Mouse (Mus musculus): ENCODE results near the gene Nipbl. TPM values are rescaled to one million over a fixed set of nuclear protein-coding genes. Genes with fewer than 3 reads are reported as not detected.

Gene Nipbl
- polyA plus RNA-seq, 1 experiment from 2014 or later, result 15.4 TPM

DNA sequence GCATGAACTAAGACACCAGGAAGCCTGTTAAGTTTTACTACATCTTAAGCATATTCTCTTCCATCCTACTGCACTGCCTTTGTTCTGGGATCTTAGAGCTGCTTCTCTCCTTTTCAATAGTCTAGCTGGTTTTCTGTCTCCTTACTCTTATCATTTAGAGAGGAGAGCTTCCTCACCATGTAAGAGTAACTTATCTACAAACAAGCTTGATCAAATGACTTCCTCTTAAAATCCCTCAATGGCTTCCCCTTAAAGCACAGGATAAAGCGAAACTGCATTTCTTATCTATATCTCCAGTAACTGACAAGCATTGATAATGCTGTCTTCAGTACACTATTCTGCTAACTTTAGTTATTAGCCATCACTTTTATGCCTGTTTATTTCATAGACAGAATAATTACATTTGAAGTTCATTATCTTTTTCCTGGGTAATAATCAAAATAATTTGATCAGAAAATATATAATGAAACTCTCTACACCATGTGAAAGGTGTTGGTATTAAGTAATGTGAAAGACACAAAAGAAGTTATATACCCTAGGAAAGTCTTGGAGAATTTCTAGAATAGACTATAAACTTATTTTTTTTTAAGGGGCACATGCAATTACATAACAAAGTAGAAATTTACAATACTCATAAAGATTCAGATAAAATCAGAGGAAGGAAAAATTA is 33.0 kb downstream of the Nipbl start:
- no peak overlapping the region for H3K27ac ChIP-seq
- no peak overlapping the region for H3K4me2 ChIP-seq
- no peak overlapping the region for H3K4me3 ChIP-seq
- no peaks in the 10 kb centered on the region for H3K36me3 ChIP-seq (replicated peaks)
- no peaks in the 10 kb centered on the region for H3K27me3 ChIP-seq (replicated peaks)
- WGBS, result 95% methylated on average over 1 of the region's 1 CpGs
- no peaks in the 10 kb centered on the region for H3K9me3 ChIP-seq
- H3K9ac ChIP-seq, result no peak overlapping the region
- H3K4me1 ChIP-seq, result no peaks in the 10 kb centered on the region
- ATAC-seq (replicated peaks), result no peak

DNA sequence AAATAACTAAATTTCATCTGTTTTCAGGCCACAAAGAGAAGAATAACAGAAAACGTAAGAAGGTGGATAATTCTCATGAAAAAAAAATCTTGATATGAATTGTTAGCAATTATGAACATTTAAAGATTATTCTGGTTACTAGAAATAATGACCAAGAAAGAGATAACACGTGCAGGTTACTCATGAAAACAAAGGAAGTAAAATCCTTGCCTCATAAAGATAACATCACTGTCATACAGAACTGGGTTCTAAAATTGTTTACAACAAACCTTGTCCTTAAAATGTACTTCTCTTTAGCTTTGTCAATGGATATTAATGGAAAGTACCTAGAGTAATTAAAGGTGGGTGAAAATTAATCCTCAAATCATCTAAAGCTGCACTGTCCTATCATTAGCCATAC is 37.2 kb downstream of the Nipbl start:
- no peaks in the 10 kb centered on the region for H3K9me3 ChIP-seq
- no peaks in the 10 kb centered on the region for H3K4me1 ChIP-seq
- no peak for ATAC-seq (replicated peaks)
- no peaks in the 10 kb centered on the region for H3K36me3 ChIP-seq (replicated peaks)
- H3K27me3 ChIP-seq (replicated peaks), result no peaks in the 10 kb centered on the region
- H3K4me2 ChIP-seq, result no peak overlapping the region
- H3K27ac ChIP-seq, result no peak overlapping the region
- no peak overlapping the region for H3K9ac ChIP-seq
- H3K4me3 ChIP-seq, result no peak overlapping the region
- whole genome bisulfite sequencing, result 91% methylated on average over 2 of the region's 2 CpGs

GRCm38 (mm10) chr15:8406219-8406618 is 38.0 kb downstream of the Nipbl start:
- H3K4me2 ChIP-seq, result no peak overlapping the region
- H3K36me3 ChIP-seq (replicated peaks), result no peaks in the 10 kb centered on the region
- H3K9ac ChIP-seq, result no peak overlapping the region
- no peaks in the 10 kb centered on the region for H3K9me3 ChIP-seq
- no peak overlapping the region for H3K27ac ChIP-seq
- WGBS, result 95% methylated on average over 2 of the region's 2 CpGs
- no peaks in the 10 kb centered on the region for H3K4me1 ChIP-seq
- ATAC-seq (replicated peaks), result no peak
- H3K27me3 ChIP-seq (replicated peaks), result no peaks in the 10 kb centered on the region
- H3K4me3 ChIP-seq, result no peak overlapping the region

DNA sequence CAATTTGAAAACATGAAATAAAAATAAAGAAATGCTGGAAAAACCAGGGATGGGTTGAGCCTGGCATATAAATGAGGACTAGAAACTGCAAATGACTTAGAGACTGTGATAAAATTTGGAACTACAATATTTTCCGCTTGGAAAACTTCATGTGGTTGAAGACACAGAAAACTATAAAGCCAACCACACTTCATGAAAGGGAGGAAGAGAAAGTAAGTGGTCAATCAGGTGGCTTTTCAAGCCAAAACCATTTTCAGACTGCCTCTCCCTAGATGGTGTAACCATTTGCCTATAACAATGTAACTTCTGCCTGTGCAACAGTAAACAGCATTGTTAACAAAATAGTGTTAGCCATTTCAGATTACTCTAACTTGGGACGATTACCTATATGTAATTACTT is 41.7 kb downstream of the Nipbl start:
- H3K27ac ChIP-seq, result no peak overlapping the region
- H3K9ac ChIP-seq, result no peak overlapping the region
- H3K4me1 ChIP-seq, result no peaks in the 10 kb centered on the region
- no peak overlapping the region for H3K4me2 ChIP-seq
- H3K9me3 ChIP-seq, result no peaks in the 10 kb centered on the region
- H3K27me3 ChIP-seq (replicated peaks), result no peaks in the 10 kb centered on the region
- ATAC-seq (replicated peaks), result no peak
- WGBS, result 94% methylated on average over 2 of the region's 2 CpGs
- no peak overlapping the region for H3K4me3 ChIP-seq
- no peaks in the 10 kb centered on the region for H3K36me3 ChIP-seq (replicated peaks)

GRCm38 (mm10) chr15:8401536-8401935 is 42.7 kb downstream of the Nipbl start:
- H3K27ac ChIP-seq, result no peak overlapping the region
- H3K27me3 ChIP-seq (replicated peaks), result no peaks in the 10 kb centered on the region
- H3K9ac ChIP-seq, result no peak overlapping the region
- no peaks in the 10 kb centered on the region for H3K4me1 ChIP-seq
- no peak overlapping the region for H3K4me3 ChIP-seq
- no peak overlapping the region for H3K4me2 ChIP-seq
- ATAC-seq (replicated peaks), result 0 out of 2 replicates have a peak, but pooled peaks have one; percentile 27
- WGBS, result 97% methylated on average over 2 of the region's 2 CpGs
- H3K36me3 ChIP-seq (replicated peaks), result no peaks in the 10 kb centered on the region
- no peaks in the 10 kb centered on the region for H3K9me3 ChIP-seq

- Histone ChIP-seq H3K4me2 (no peak overlapping the region), H3K36me3 (replicated peaks) (no peaks in the 10 kb centered on the region), H3K4me1 (no peaks in the 10 kb centered on the region), H3K4me3 (no peak overlapping the region), H3K9ac (no peak overlapping the region), H3K9me3 (no peaks in the 10 kb centered on the region), H3K27ac (no peak overlapping the region), H3K27me3 (replicated peaks) (no peaks in the 10 kb centered on the region)
- 84% methylated on average over 3 of the region's 3 CpGs for WGBS
- no peak for ATAC-seq (replicated peaks)
Measured at GRCm38 (mm10) chr15:8391764-8392163, 52.5 kb downstream of the Nipbl start.

DNA sequence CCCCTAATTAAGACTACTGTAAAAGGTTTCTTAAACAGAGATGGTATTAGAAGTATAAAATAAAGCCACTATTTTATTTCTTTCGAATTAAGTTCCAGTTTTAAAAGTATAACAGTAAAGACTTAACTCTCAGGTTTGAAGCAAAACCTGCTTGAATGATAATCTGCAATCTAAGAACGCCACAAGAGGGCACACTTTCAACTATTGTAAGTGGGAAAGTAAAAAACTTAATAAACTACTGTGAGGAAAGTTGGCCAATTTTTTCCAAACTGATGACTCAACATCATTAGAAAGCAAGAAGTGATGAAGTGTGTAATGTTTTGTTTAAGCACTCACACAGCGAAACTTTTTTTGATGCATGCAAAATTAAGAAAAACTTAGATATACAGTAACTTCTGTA is 62.0 kb downstream of the Nipbl start:
- no peak for ATAC-seq (replicated peaks)
- no peaks in the 10 kb centered on the region for H3K9me3 ChIP-seq
- no peak overlapping the region for H3K9ac ChIP-seq
- H3K27ac ChIP-seq, result no peak overlapping the region
- H3K36me3 ChIP-seq (replicated peaks), result no peaks in the 10 kb centered on the region
- 71% methylated on average over 3 of the region's 3 CpGs for WGBS
- H3K4me2 ChIP-seq, result no peak overlapping the region
- no peaks in the 10 kb centered on the region for H3K27me3 ChIP-seq (replicated peaks)
- H3K4me1 ChIP-seq, result no peaks in the 10 kb centered on the region
- no peak overlapping the region for H3K4me3 ChIP-seq

- Histone ChIP-seq H3K27ac (no peak overlapping the region), H3K9me3 (no peaks in the 10 kb centered on the region), H3K36me3 (replicated peaks) (peaks cover 9% of the 10 kb centered on the region; the same call in 1 of the 2 replicates), H3K9ac (no peak overlapping the region), H3K4me3 (no peak overlapping the region), H3K4me2 (no peak overlapping the region), H3K27me3 (replicated peaks) (no peaks in the 10 kb centered on the region), H3K4me1 (no peaks in the 10 kb centered on the region)
- no peak for ATAC-seq (replicated peaks)
- WGBS, result 93% methylated on average over 1 of the region's 1 CpGs
Measured at GRCm38 (mm10) chr15:8375657-8376056, 68.6 kb downstream of the Nipbl start.

DNA sequence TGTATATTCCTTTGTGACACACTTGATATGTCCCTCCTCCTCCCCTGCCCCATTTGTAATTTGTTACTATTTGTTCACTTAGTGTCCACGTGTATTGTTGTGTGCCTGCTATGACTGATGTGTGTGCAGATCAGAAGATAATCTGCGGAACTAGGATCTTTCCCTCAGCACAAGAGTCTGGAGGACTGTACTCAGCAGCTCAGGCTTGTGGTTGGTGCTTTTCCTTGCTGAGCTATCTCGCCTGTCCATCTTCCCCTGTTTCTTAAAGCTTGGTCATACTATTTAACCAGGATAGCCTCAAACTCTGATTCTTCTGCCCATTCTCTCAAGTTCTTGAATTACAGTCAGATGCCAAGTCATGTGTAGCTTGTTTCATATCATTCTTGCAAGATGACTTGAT is 69.5 kb downstream of the Nipbl start:
- no peak for ATAC-seq (replicated peaks)
- 80% methylated on average over 3 of the region's 3 CpGs for WGBS

DNA sequence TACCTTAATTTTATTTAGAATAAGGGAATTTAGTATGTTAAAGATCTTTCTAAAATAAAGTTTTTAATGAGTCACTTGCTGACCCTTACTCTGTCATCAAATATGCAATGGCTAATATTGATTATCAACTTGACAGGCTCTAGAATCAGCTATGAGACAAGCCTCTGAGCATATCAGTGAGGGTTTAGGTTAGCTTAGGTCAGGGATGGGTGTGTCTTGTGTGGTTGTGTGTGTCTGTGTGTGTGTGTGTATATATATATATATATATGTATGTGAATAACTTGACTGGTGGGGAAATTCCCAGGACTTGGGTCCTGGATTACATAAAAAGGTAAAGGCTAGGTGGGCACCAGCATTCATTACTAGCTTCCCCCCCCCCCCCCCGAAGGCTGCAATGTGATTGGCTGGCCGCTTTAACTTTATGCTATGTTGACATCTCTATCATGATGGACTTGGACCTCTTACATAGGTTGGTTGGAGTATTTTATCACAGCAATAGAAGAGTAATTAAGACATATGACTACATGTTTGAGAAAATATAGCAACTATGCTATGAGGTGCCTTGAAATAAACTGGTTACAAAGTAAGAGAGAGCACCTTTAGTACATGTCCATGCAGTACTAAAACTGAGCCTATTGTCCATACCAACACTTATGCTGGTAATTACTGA is 97.0 kb downstream of the Nipbl start:
- Histone ChIP-seq H3K9me3 (no peaks in the 10 kb centered on the region), H3K9ac (no peak overlapping the region), H3K4me3 (no peak overlapping the region), H3K4me1 (no peaks in the 10 kb centered on the region), H3K36me3 (replicated peaks) (0 out of 2 replicates have a peak, but pooled peaks cover 5% of the 10 kb centered on the region), H3K27ac (no peak overlapping the region), H3K4me2 (no peak overlapping the region), H3K27me3 (replicated peaks) (no peaks in the 10 kb centered on the region)
- ATAC-seq (replicated peaks), result no peak
- 97% methylated on average over 2 of the region's 2 CpGs for WGBS

More for the DNA sequence above, 69.5 kb downstream of the Nipbl start:
- H3K9ac ChIP-seq, result no peak overlapping the region
- no peaks in the 10 kb centered on the region for H3K4me1 ChIP-seq
- H3K27ac ChIP-seq, result no peak overlapping the region
- H3K4me3 ChIP-seq, result no peak overlapping the region
- H3K4me2 ChIP-seq, result no peak overlapping the region
- no peaks in the 10 kb centered on the region for H3K27me3 ChIP-seq (replicated peaks)
- peaks cover 9% of the 10 kb centered on the region; the same call in 1 of the 2 replicates for H3K36me3 ChIP-seq (replicated peaks)
- H3K9me3 ChIP-seq, result no peaks in the 10 kb centered on the region

DNA sequence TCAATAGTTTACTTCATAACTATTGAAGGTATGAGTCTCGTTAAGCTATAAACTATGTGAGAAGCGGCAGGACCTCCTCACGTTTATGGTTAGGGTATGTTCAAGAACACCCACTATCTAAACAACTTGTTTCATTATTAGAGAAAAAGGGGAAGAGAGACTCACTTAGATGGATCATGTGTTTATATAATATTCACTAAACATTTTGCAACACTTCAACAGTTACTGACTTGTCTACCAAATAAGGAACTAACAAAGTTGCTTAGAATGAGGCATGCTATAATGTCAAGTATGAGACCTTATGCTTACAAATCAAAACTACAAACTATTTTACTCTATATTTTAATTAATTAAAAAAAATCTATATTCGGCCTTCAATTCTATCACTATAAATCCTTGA is 103.7 kb downstream of the Nipbl start:
- Histone ChIP-seq H3K4me2 (no peak overlapping the region), H3K27ac (no peak overlapping the region), H3K4me3 (no peak overlapping the region), H3K9ac (no peak overlapping the region), H3K36me3 (replicated peaks) (peaks cover 15% of the 10 kb centered on the region; the same call in 1 of the 2 replicates), H3K9me3 (no peaks in the 10 kb centered on the region), H3K27me3 (replicated peaks) (no peaks in the 10 kb centered on the region), H3K4me1 (no peaks in the 10 kb centered on the region)
- ATAC-seq (replicated peaks), result no peak
- WGBS, result 96% methylated on average over 4 of the region's 4 CpGs

- 96% methylated on average over 3 of the region's 3 CpGs for whole genome bisulfite sequencing
Measured at GRCm38 (mm10) chr15:8331547-8331946, 112.7 kb downstream of the Nipbl start.

GRCm38 (mm10) chr15:8325629-8326028 is 118.6 kb downstream of the Nipbl start:
- Histone ChIP-seq H3K4me2 (no peak overlapping the region), H3K36me3 (replicated peaks) (peaks cover 46% of the 10 kb centered on the region; the same call in 1 of the 2 replicates), H3K27me3 (replicated peaks) (no peaks in the 10 kb centered on the region), H3K9ac (no peak overlapping the region), H3K9me3 (no peaks in the 10 kb centered on the region), H3K4me3 (no peak overlapping the region), H3K27ac (no peak overlapping the region), H3K4me1 (no peaks in the 10 kb centered on the region)
- over 99% methylated on average over 2 of the region's 2 CpGs for WGBS
- no peak for ATAC-seq (replicated peaks)

More at GRCm38 (mm10) chr15:8331547-8331946, 112.7 kb downstream of the Nipbl start:
- H3K4me2 ChIP-seq, result no peak overlapping the region
- no peaks in the 10 kb centered on the region for H3K27me3 ChIP-seq (replicated peaks)
- peaks cover 32% of the 10 kb centered on the region; the same call in 1 of the 2 replicates for H3K36me3 ChIP-seq (replicated peaks)
- H3K9ac ChIP-seq, result no peak overlapping the region
- no peak overlapping the region for H3K27ac ChIP-seq
- no peaks in the 10 kb centered on the region for H3K9me3 ChIP-seq
- no peaks in the 10 kb centered on the region for H3K4me1 ChIP-seq
- no peak overlapping the region for H3K4me3 ChIP-seq
- ATAC-seq (replicated peaks), result no peak
